ENCODE assay signal across 19 mouse cellular contexts in the genomic region with DNA sequence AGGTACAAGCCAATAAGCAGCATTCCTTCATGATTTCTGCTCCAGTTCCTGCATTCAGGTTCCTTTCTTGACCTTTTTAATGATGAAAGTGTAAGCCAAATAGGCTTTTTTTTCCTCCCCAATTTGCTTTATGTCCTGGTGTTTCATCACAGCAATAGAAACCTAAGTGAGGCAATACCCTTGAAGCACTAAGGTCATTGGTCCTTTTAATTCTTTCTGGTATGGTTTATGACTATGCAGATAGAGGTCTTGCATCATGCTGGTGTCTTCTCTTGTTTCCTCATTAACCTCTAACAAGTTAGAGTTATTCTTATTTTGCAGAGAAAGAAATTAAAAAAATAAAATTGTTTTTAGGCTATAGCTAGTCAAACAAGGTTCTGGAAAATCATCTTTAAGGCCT.
"Had no signal": no experiment of that assay in that cellular context is flagged by ENCODE, and none has a peak within 500 bp of the region (broad histone marks: within the 10 kb centered on the region; RNA-seq: fewer than 3 reads in every experiment).

No protein-coding gene starts in this region.

- H3K4me2 ChIP-seq: lung, embryonic 14.5 days; midbrain, embryonic 12.5 days; neural tube, embryonic 13.5 days; neural tube, embryonic 15.5 days had no signal

- H3K4me1 ChIP-seq: midbrain, embryonic 10.5 days; midbrain, embryonic 12.5 days; neural tube, embryonic 13.5 days; neural tube, embryonic 15.5 days had no signal

- H3K36me3 ChIP-seq: midbrain, embryonic 10.5 days; midbrain, embryonic 12.5 days; neural tube, embryonic 13.5 days; neural tube, embryonic 15.5 days had no signal

- H3K4me3 ChIP-seq: midbrain, embryonic 10.5 days; midbrain, embryonic 12.5 days; myocyte; neural tube, embryonic 13.5 days; neural tube, embryonic 15.5 days had no signal

- H3K9me3 ChIP-seq: midbrain, embryonic 10.5 days; midbrain, embryonic 12.5 days; neural tube, embryonic 13.5 days; neural tube, embryonic 15.5 days had no signal

- ATAC-seq: liver, postnatal 0 days; midbrain, embryonic 16.5 days had no signal

- H3K9ac ChIP-seq: liver, postnatal 0 days; lung, embryonic 14.5 days; midbrain, embryonic 12.5 days; neural tube, embryonic 13.5 days; neural tube, embryonic 15.5 days had no signal

- H3K27me3 ChIP-seq: midbrain, embryonic 12.5 days; neural tube, embryonic 13.5 days; neural tube, embryonic 15.5 days had no signal

- H3K27ac ChIP-seq: midbrain, embryonic 10.5 days; midbrain, embryonic 12.5 days; neural tube, embryonic 13.5 days; neural tube, embryonic 15.5 days had no signal

- DNase-seq: liver, postnatal 0 days; lung, embryonic 14.5 days; lung, postnatal 10 days; lung, postnatal 4 days; midbrain, embryonic 14.5 days; retina, postnatal 1 day; right cerebral cortex, adult 18-20 months; right cerebral cortex, postnatal 25 days; right cerebral cortex, postnatal 4 days; spleen, adult 18-20 months; thymus, adult 18-20 months; thymus, postnatal 14 days; thymus, postnatal 36 days had no signal
